Mouse (Mus musculus): ENCODE measurements at regions not wholly inside any gene's neighbourhood (a gene's known extent, or its start where the extent isn't known, plus 50 kb on each side); places are given as distances from the start of the nearest gene placed in this dataset.
"Not testable (repeated sequence)": the region's sequence is repeated elsewhere in the genome, so short reads cannot be mapped to it uniquely, and the experiment has no call there.

DNA sequence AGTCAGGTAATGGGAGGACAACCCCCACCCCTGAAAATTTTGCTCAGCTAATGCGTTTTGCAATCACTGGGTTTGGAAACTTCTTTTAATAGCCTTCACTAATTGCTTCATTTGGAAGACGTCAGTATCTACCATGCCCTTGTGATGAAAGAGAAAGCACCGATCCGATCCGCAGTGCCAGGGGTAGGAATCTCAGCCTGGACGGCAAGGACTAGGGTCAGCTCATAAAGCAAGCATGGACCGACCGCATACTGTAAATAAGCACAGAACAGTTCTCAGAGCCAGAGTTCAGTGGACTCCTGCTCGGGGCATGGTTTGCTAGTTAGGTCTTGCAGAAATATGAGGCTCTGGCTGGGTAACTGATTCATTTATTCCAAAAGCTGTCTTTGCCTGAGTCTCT, 213.0 kb upstream of the Sesn3 start:
- H3K27me3 ChIP-seq: no peaks in the 10 kb centered on the region
- no peak overlapping the region for H3K9ac ChIP-seq (replicated peaks)
- 74% methylated on average over 9 of the region's 9 CpGs for WGBS
- H3K27ac ChIP-seq (replicated peaks): no peak overlapping the region
- H3K9me3 ChIP-seq: no peaks in the 10 kb centered on the region
- peaks cover 14% of the 10 kb centered on the region for H3K4me1 ChIP-seq
- H3K36me3 ChIP-seq: no peaks in the 10 kb centered on the region
- no peak for ATAC-seq (replicated peaks)
- no peak overlapping the region for H3K4me3 ChIP-seq
- H3K4me2 ChIP-seq (replicated peaks): no peak overlapping the region

DNA sequence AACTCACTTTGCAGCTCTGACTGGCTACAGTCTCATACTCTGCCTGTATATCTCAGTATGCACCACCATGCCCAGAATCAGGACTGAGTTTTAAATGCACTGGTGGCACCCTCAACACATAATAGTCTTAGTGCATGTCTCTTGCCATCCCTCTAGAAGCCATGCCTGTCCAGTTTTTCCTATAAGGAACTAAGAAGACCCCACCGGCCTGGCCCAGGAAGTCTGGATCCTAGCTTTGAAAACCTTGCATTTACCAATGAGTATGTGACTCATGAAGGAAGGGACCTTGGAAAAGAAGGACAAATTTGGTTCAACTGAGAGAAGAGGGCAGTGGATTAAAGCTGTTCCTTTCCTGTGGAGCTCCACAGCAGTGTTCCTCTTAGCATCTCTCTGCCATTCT, 212.2 kb upstream of the Sesn3 start:
- Histone ChIP-seq H3K4me3 (no peak overlapping the region), H3K27me3 (no peaks in the 10 kb centered on the region), H3K4me1 (peaks cover 14% of the 10 kb centered on the region), H3K36me3 (no peaks in the 10 kb centered on the region), H3K9me3 (no peaks in the 10 kb centered on the region), H3K9ac (replicated peaks) (no peak overlapping the region), H3K4me2 (replicated peaks) (no peak overlapping the region), H3K27ac (replicated peaks) (no peak overlapping the region)
- ATAC-seq (replicated peaks): no peak
- WGBS: 98% methylated on average over 1 of the region's 1 CpGs

DNA sequence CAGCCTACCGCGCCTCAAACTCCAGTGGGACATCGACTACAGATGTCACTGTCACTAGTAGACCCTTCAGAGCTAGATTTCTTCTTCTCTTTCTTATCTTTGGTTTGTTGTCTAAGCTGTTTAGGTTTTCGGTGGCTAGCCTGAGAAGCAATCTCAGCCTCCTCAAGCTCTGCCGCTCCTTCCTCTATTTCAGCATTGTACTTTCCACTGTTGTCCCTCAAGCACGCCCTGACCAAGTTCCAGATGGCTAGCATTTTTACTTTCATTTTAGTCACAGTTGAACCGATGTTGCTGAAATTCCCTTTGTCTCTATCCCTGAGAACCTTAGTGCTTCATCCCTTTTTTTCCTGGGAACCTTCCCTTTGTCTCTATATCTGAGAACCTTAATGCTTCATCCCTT, 208.1 kb upstream of the Sesn3 start:
- WGBS: 97% methylated on average over 7 of the region's 7 CpGs
- not testable (repeated sequence) for H3K27ac ChIP-seq (replicated peaks); H3K9me3 ChIP-seq; H3K9ac ChIP-seq (replicated peaks); H3K4me2 ChIP-seq (replicated peaks); H3K4me1 ChIP-seq; H3K27me3 ChIP-seq; H3K36me3 ChIP-seq; ATAC-seq (replicated peaks); H3K4me3 ChIP-seq

DNA sequence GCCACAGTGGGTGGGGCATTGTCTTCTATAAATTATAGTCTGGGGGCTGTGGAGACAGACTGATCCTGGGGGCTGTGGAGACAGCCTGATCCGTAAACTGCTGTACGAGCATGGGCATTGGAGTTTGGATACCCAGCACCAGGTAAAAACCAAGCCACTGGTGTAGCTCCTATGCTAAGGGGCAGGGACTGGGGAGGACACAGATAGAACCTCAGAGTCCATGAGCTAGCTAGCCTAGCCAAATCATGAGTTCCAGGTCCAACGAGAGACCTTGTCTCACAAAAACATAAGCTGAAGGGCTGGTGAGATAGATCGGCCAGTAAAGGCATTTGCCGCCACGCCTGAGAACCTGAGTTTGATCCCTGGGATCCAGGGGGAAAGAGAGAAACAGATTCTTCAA, 205.8 kb upstream of the Sesn3 start:
- Histone ChIP-seq H3K4me1 (no peaks in the 10 kb centered on the region), H3K4me2 (replicated peaks) (no peak overlapping the region), H3K9me3 (no peaks in the 10 kb centered on the region), H3K9ac (replicated peaks) (no peak overlapping the region), H3K4me3 (no peak overlapping the region), H3K27ac (replicated peaks) (no peak overlapping the region), H3K27me3 (no peaks in the 10 kb centered on the region), H3K36me3 (no peaks in the 10 kb centered on the region)
- WGBS: 96% methylated on average over 6 of the region's 6 CpGs
- ATAC-seq (replicated peaks): no peak

DNA sequence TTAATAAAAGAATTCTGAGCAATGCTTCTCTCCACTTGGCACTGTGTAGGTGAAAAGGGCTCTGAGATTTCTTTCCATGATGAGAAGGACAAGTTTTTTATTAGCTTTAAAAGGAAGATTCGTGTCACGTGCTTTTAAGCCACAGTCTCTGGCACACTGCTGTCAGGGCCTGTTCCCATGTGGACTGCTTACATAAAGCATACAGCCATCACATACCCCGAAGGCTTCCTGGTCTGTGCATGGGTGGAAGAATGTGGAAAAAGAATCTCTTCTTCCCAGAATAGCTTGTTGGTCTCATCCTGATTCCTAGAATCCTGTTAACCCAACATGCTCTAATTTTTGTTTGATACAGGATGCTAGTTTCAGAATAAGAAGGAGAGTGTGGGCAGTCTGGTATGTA, 205.1 kb upstream of the Sesn3 start:
- no peak for ATAC-seq (replicated peaks)
- 94% methylated on average over 3 of the region's 3 CpGs for WGBS

DNA sequence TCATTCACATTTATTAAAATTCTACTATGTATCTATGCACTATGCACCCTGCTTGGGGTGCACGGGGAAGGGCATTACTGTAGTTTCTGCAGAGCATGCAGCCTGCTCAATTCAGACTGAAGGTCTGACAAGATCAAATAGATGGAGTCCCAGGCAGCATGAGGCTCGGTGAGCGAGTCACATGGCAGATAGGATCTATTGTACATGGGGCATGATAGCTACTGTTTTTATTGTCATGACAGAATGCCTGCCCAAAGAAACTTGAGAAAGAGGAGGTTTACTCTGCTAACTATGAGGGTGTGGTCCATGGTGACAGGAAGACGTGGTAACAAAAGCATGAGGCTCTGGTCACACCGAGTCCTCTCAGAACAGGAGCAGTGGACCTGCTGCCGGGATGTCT, 203.1 kb upstream of the Sesn3 start:
- Histone ChIP-seq H3K4me3 (no peak overlapping the region), H3K4me2 (replicated peaks) (no peak overlapping the region), H3K27ac (replicated peaks) (no peak overlapping the region), H3K9me3 (no peaks in the 10 kb centered on the region), H3K9ac (replicated peaks) (no peak overlapping the region), H3K27me3 (no peaks in the 10 kb centered on the region), H3K36me3 (no peaks in the 10 kb centered on the region), H3K4me1 (peaks cover 8% of the 10 kb centered on the region; the same call in 1 of the 2 replicates)
- ATAC-seq (replicated peaks): no peak
- 88% methylated on average over 6 of the region's 6 CpGs for WGBS

More for the DNA sequence above, 205.1 kb upstream of the Sesn3 start:
- no peaks in the 10 kb centered on the region for H3K27me3 ChIP-seq
- H3K4me1 ChIP-seq: no peaks in the 10 kb centered on the region
- H3K4me2 ChIP-seq (replicated peaks): no peak overlapping the region
- no peak overlapping the region for H3K4me3 ChIP-seq
- H3K9ac ChIP-seq (replicated peaks): no peak overlapping the region
- H3K36me3 ChIP-seq: no peaks in the 10 kb centered on the region
- H3K9me3 ChIP-seq: no peaks in the 10 kb centered on the region
- H3K27ac ChIP-seq (replicated peaks): no peak overlapping the region

DNA sequence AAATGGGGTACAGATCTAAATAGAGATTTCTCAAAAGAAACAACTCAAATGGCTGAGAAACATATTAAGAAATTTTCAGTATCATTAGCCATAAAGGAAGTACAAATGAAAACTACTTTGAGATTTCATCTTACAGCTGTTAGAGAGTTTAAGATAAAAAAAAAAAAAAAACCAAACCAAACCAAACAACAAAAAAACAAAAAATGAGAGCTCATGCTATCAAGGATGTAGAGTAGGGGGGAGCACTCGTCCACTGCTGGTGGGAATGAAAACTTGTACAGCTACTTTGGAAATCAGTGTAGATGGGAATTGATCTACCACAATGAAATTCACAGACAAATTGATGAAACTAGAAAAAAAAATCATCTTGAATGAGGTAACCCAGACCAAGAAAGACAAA, 201.9 kb upstream of the Sesn3 start:
- Histone ChIP-seq H3K9me3 (no peaks in the 10 kb centered on the region), H3K4me3 (no peak overlapping the region), H3K4me2 (replicated peaks) (no peak overlapping the region), H3K4me1 (peaks cover 8% of the 10 kb centered on the region; the same call in 1 of the 2 replicates), H3K27ac (replicated peaks) (no peak overlapping the region), H3K9ac (replicated peaks) (no peak overlapping the region), H3K36me3 (no peaks in the 10 kb centered on the region), H3K27me3 (no peaks in the 10 kb centered on the region)
- 93% methylated on average over 1 of the region's 1 CpGs for WGBS
- no peak for ATAC-seq (replicated peaks)

DNA sequence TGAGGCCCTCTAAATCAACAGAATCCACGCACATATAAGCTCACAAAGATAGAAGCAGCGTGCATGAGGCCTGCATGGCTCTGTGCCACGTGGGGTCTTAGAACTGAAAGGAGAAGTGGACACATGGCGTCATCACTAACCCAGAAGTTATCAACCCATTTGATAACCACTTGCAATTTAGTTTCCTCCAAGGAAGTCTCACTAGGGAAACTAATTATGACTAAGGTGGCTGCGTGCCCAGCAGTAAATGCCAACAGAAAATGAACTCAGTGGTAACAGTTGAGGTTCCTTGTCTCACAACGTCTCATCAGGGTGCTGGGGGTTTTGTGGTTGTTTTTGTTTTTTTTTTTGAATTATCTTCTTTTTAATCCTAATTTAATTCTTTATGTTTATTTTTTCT, 200.6 kb upstream of the Sesn3 start:
- Histone ChIP-seq H3K9ac (replicated peaks) (no peak overlapping the region), H3K27me3 (no peaks in the 10 kb centered on the region), H3K4me1 (peaks cover 8% of the 10 kb centered on the region; the same call in 1 of the 2 replicates), H3K4me3 (no peak overlapping the region), H3K36me3 (no peaks in the 10 kb centered on the region), H3K9me3 (no peaks in the 10 kb centered on the region), H3K4me2 (replicated peaks) (no peak overlapping the region), H3K27ac (replicated peaks) (no peak overlapping the region)
- no peak for ATAC-seq (replicated peaks)
- 72% methylated on average over 6 of the region's 6 CpGs for WGBS

DNA sequence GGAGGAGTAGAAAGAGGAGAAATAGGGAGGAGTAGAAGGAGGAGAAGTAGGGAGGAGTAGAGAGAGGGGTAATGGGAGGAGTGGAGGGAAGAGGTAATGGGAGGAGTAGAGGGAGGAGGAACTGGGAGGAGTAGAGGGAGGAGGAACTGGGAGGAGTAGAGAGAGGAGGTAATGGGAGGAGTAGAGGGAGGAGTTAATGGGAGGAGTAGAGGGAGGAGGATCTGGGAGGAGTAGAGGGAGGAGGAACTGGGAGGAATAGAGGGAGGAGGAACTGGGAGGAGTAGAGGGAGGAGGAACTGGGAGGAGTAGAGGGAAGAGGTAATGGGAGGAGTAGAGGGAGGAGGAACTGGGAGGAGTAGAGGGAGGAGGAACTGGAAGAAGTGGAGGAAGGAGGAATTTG, 200.0 kb upstream of the Sesn3 start:
- not testable (repeated sequence) for H3K27ac ChIP-seq (replicated peaks); ATAC-seq (replicated peaks); H3K27me3 ChIP-seq; H3K4me3 ChIP-seq; H3K36me3 ChIP-seq; H3K4me1 ChIP-seq; H3K9ac ChIP-seq (replicated peaks); H3K9me3 ChIP-seq; H3K4me2 ChIP-seq (replicated peaks)

DNA sequence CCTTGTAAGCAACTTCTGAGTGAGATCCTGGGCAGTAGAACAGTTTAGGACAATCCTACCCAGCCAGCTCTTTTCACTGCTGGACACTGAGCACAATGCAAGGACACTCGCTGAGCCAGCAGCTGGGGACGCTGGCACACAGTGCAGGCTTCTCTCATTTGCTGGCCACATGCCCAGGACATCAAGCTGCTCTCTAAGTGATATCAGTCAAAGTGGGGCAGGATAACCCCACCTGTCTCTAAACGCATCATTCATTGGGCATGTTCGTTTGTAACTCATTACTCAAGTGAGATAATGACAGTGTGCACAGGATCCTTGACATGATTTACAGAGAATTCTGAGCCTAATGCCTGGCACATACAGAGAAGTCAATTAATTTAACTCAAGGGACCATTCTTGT, 199.4 kb upstream of the Sesn3 start:
- WGBS: 23% methylated on average over 4 of the region's 4 CpGs
- H3K36me3 ChIP-seq: no peaks in the 10 kb centered on the region
- H3K27me3 ChIP-seq: no peaks in the 10 kb centered on the region

DNA sequence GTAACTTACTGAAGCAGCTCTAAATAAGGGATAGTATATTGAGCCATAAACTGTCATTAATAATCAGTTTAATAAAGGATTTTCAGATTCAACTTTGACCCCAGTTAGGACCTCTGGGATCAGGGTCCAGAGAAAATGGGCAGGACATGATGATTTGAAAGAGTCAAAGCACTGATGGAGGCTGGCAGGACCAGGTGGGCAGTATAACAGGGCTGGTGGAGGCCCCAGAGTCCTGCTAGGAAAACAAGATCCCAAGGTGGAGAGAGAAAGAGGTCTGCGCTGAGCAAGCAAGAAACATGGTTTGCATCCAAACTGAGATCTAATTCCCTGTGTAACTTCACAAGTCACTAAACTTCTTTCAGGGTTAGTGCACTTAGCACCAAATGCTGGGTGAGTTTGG, 199.0 kb upstream of the Sesn3 start:
- no peak overlapping the region for H3K4me2 ChIP-seq (replicated peaks)
- no peak; the same call in 1 of the 2 replicates for ATAC-seq (replicated peaks)

More for the DNA sequence above, 199.4 kb upstream of the Sesn3 start:
- Histone ChIP-seq H3K27ac (replicated peaks) (no peak overlapping the region), H3K4me3 (no peak overlapping the region), H3K4me1 (peaks cover 8% of the 10 kb centered on the region; the same call in 1 of the 2 replicates), H3K9ac (replicated peaks) (no peak overlapping the region), H3K4me2 (replicated peaks) (no peak overlapping the region), H3K9me3 (no peaks in the 10 kb centered on the region)
- peak; percentile 80 for ATAC-seq (replicated peaks)

DNA sequence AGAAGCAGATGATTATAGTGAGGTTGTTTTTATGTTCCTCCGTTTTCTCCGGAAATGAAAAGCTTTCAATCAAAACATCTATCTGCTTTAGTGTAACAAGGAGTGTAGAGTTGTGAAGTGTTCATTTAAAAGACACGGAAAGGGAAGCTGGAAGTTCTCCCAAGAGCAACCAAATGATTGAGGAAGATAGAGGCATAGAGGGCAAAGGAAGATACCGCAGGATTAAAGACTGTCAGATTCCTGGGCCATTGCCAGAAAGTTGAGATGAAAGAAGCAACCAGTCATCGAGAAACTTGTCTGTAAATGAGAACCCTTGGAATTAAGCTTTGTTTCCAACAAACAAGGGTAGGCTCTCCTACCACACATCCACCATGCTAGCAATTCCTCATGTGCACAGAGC, 198.1 kb upstream of the Sesn3 start:
- no peak for ATAC-seq (replicated peaks)
- Histone ChIP-seq H3K4me3 (no peak overlapping the region), H3K27ac (replicated peaks) (no peak overlapping the region), H3K36me3 (no peaks in the 10 kb centered on the region), H3K4me1 (peaks cover 8% of the 10 kb centered on the region; the same call in 1 of the 2 replicates), H3K9me3 (no peaks in the 10 kb centered on the region), H3K27me3 (no peaks in the 10 kb centered on the region), H3K9ac (replicated peaks) (no peak overlapping the region), H3K4me2 (replicated peaks) (no peak overlapping the region)
- 70% methylated on average over 5 of the region's 5 CpGs for WGBS

More for the DNA sequence above, 199.0 kb upstream of the Sesn3 start:
- Histone ChIP-seq H3K9ac (replicated peaks) (no peak overlapping the region), H3K9me3 (no peaks in the 10 kb centered on the region), H3K27ac (replicated peaks) (no peak overlapping the region), H3K4me1 (peaks cover 8% of the 10 kb centered on the region; the same call in 1 of the 2 replicates), H3K4me3 (no peak overlapping the region), H3K36me3 (no peaks in the 10 kb centered on the region), H3K27me3 (no peaks in the 10 kb centered on the region)
- WGBS: 80% methylated on average over 1 of the region's 1 CpGs

DNA sequence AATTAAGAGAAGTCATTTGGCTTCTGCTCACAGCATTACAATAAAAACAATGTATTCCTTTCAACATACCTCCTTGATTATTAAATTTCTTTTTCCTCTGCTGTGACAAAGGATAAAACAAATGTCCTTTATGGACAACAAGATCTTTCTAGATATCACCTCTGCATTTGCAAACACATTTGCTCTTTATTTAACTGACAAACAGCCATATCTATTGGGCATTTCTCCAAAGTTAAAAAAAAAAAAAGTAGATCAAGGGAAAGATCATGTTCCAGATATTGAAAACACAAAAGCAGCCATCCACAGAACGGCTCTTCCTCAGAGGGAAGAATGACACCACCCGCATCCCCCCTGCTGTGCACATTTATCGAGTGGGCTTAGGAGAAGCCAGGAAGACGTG, 193.7 kb upstream of the Sesn3 start:
- Histone ChIP-seq H3K9me3 (no peaks in the 10 kb centered on the region), H3K4me1 (no peaks in the 10 kb centered on the region), H3K4me3 (no peak overlapping the region), H3K27ac (replicated peaks) (no peak overlapping the region), H3K27me3 (no peaks in the 10 kb centered on the region), H3K4me2 (replicated peaks) (no peak overlapping the region), H3K36me3 (no peaks in the 10 kb centered on the region), H3K9ac (replicated peaks) (no peak overlapping the region)
- ATAC-seq (replicated peaks): no peak
- WGBS: 40% methylated on average over 4 of the region's 4 CpGs
